Comparison of ENCODE assay signal across 9 mouse cellular contexts in the genomic region with DNA sequence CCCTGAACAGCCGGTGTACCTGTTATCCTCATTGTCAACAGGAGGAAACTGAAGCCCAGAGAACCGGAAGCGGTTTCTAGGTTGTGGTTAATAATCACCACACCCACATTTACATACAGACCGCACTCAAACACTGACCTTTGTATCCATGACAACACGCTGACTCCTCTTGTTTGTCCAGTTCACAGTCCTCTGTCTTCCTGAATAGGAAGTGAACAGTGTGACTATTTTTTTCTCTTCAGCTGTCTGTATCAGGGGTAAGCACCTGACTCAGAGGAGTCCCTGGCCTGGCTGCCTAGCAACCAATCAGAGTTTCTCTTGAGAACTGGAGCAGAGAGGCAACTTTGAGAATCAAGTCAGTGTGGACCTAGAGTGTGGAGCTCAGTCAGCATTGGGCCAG.
A peak's percentile ranks its signal among the peaks of the same experiment; 100 is the strongest.
DNase-seq lines count a peak whose midpoint lies in the region; ATAC-seq and TF ChIP-seq lines count a peak whose summit lies in the region.
"Had no signal": no experiment of that assay in that cellular context is flagged by ENCODE, and none has a peak within 500 bp of the region (broad histone marks: within the 10 kb centered on the region; RNA-seq: fewer than 3 reads in every experiment).

No protein-coding gene starts in this region.

- TF ChIP-seq EP300 in heart, adult 2 months (IDR thresholded peaks at IDR 0.05; ENCODE audit: insufficient read depth, low read depth, low read length): no peak

- TF ChIP-seq POLR2A in heart, adult 2 months (IDR thresholded peaks at IDR 0.05; ENCODE audit: insufficient read depth, low read depth, low read length): no peak

- no peaks in the 10 kb centered on the region for H3K9me3 ChIP-seq in intestine, embryonic 15.5 days
- H3K9me3 ChIP-seq in lung, embryonic 16.5 days (ENCODE audit: control insufficient read depth, low read length): no peaks in the 10 kb centered on the region

- H3K4me2 ChIP-seq in intestine, embryonic 15.5 days (replicated peaks): peak overlapping the region; percentile 40
- H3K4me2 ChIP-seq in lung, embryonic 16.5 days (ENCODE audit: low read depth, low read length): no peak overlapping the region

- H3K79me2 ChIP-seq in heart, adult 2 months (replicated peaks; ENCODE audit: control insufficient read depth, insufficient read depth, low read length): no peaks in the 10 kb centered on the region

- no peak for TF ChIP-seq CTCF in heart, adult 2 months (IDR thresholded peaks at IDR 0.05)

- no peak overlapping the region for H3K9ac ChIP-seq in intestine, embryonic 15.5 days
- H3K9ac ChIP-seq in lung, embryonic 16.5 days (ENCODE audit: low read length): no peak overlapping the region
- H3K9ac ChIP-seq in heart, adult 2 months (ENCODE audit: low read depth, low read length): no peak overlapping the region

- no peaks in the 10 kb centered on the region for H3K27me3 ChIP-seq in intestine, embryonic 15.5 days (replicated peaks)
- no peaks in the 10 kb centered on the region for H3K27me3 ChIP-seq in lung, embryonic 16.5 days (ENCODE audit: control insufficient read depth, insufficient read depth, low read depth, low read length)
- no peaks in the 10 kb centered on the region for H3K27me3 ChIP-seq in heart, adult 2 months (ENCODE audit: control insufficient read depth, insufficient read depth, low read length)

- peak; percentile 96 for ATAC-seq in intestine, embryonic 15.5 days
- 0 out of 2 replicates have a peak, but pooled peaks have one; percentile 45 for ATAC-seq in lung, embryonic 16.5 days (ENCODE audit: low read depth)
- ATAC-seq: midbrain, embryonic 16.5 days had no signal

- no peaks in the 10 kb centered on the region for H3K4me1 ChIP-seq in intestine, embryonic 15.5 days (replicated peaks)
- peaks cover 3% of the 10 kb centered on the region; the same call in 1 of the 2 replicates for H3K4me1 ChIP-seq in lung, embryonic 16.5 days (replicated peaks; ENCODE audit: control insufficient read depth, insufficient read depth, low read length)
- H3K4me1 ChIP-seq in heart, adult 2 months (ENCODE audit: control insufficient read depth, insufficient read depth, low read length): no peaks in the 10 kb centered on the region

- WGBS in intestine, embryonic 15.5 days: 58% methylated on average over 5 of the region's 5 CpGs
- WGBS in lung, embryonic 16.5 days: 55% methylated on average over 5 of the region's 5 CpGs
- WGBS in heart, adult 2 months: 77% methylated on average over 5 of the region's 5 CpGs

- peak; percentile 3 for DNase-seq in urinary bladder, postnatal 14 days (ENCODE audit: low spot score)
- DNase-seq in urinary bladder, postnatal 4 days (ENCODE audit: low spot score in 2 of 2): no peak
- no peak for DNase-seq in Muller cell, postnatal 12 days (ENCODE audit: inconsistent ontology term)
- no peak for DNase-seq in heart, adult 2 months
- DNase-seq in gastrocnemius, adult 8-10 months (ENCODE audit: low spot score in 2 of 2): no peak

- no peak overlapping the region for H3K27ac ChIP-seq in intestine, embryonic 15.5 days
- H3K27ac ChIP-seq in lung, embryonic 16.5 days (ENCODE audit: low read length): no peak overlapping the region
- no peak overlapping the region for H3K27ac ChIP-seq in heart, adult 2 months

- intact Hi-C loops in heart, adult 2 months (cut with DNase I): no loop called here

- H3K4me3 ChIP-seq in intestine, embryonic 15.5 days (replicated peaks): no peak overlapping the region
- no peak overlapping the region for H3K4me3 ChIP-seq in lung, embryonic 16.5 days (ENCODE audit: low read length)
- H3K4me3 ChIP-seq in heart, adult 2 months: no peak overlapping the region
- H3K4me3 ChIP-seq: erythroblast, embryonic 14.5 days had no signal

- H3K36me3 ChIP-seq in intestine, embryonic 15.5 days: no peaks in the 10 kb centered on the region
- no peaks in the 10 kb centered on the region for H3K36me3 ChIP-seq in lung, embryonic 16.5 days (ENCODE audit: control insufficient read depth, insufficient read depth, low read length)
- no peaks in the 10 kb centered on the region for H3K36me3 ChIP-seq in heart, adult 2 months (ENCODE audit: control insufficient read depth, insufficient read depth, low read length)
